Mouse (Mus musculus) lung, postnatal 4 days (tissue): ENCODE results near the gene Smarcd1.

ENCODE experiments used
- DNase-seq, 2 experiments: peaks; one replicate each; pipeline ENCODE4 v3.0.0; 2021

The Smarcd1 gene

DNA sequence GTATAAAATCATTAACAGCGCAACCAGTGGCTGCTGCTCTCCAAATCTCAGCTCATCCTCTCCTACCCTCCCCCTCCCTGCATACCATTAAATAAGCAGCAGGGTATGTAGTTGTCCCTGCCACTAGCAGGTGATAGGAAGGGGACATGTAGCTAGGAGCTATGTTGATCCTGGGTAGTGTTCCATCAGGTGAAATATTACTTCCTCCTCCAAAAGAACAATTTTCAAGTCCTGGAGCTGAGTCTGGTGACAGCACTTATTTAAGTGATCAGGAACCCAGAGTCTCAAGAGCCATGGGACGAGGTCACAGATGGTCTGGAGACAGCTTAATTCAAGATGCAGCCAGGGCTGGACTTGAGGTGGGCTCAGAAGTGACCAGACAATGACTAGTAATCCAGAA lies 33.7 kb downstream of the Smarcd1 start:
- peak; percentile 98 to 100 for DNase-seq

- no peak for DNase-seq
These were observed 34.7 kb downstream of the Smarcd1 start for GRCm38 (mm10) chr15:99736675-99737074.

- DNase-seq: no peak
These were observed 38.3 kb downstream of the Smarcd1 start for GRCm38 (mm10) chr15:99740229-99740628.

DNA sequence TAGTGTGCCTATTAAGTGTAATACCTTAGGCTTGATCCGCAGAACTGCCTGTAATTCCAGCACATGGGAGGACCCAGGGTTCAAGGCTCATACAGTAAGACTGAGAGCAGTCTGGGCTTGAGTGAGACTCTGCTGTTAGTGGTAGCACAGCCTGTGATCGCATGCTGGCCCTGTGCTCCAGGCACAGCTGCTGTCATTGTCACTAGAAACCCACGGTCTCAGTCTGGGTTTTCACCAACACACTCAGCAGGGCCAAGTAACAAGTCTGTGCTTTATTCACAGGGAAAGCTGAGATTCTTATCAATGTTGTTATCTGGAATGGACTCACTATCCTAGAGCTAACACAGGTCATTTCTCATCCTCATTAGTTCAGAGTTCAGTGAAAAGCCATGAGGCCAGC lies 52.3 kb downstream of the Smarcd1 start:
- DNase-seq: no peak
